Mouse (Mus musculus) hindbrain, embryonic 11.5 days (tissue): ENCODE results near the gene Rhobtb3. TPM values are rescaled to one million over a fixed set of nuclear protein-coding genes. Genes with fewer than 3 reads are reported as not detected.
"Not testable (repeated sequence)": the region's sequence is repeated elsewhere in the genome, so short reads cannot be mapped to it uniquely, and the experiment has no call there.

Experiments used
- ATAC-seq: fragments of 200-750 bp; cut with Nextera tagmentation; 2 replicates; pipeline ENCODE4 v1.8.0; 2017; ENCODE audit warnings: mild to moderate bottlenecking, moderate TSS enrichment, moderate library complexity; ENCODE audit not compliant: low FRiP score
- DNase-seq: peaks from one replicate; pipeline ENCODE4 v3.0.0-alpha.2; 2015; ENCODE audit warnings: low spot score
- H3K27ac ChIP-seq: fragments of 300-500 bp; sonication (generic); 2 replicates; pipeline ENCODE4 v1.5.1; 2014; ENCODE audit warnings: mild to moderate bottlenecking, low read depth, low read length
- H3K27me3 ChIP-seq: fragments of 300-500 bp; sonication (generic); 2 replicates; pipeline ENCODE4 v1.6.1; 2014; ENCODE audit warnings: mild to moderate bottlenecking, low read length, moderate library complexity, mixed read lengths; ENCODE audit not compliant: control insufficient read depth, insufficient read depth
- H3K36me3 ChIP-seq: fragments of 300-500 bp; sonication (generic); 2 replicates; pipeline ENCODE4 v1.6.1; 2014; ENCODE audit warnings: mild to moderate bottlenecking, low read length, moderate library complexity, mixed read lengths; ENCODE audit not compliant: control insufficient read depth, insufficient read depth
- H3K4me1 ChIP-seq: fragments of 300-500 bp; sonication (generic); replicated peaks from 2 replicates; pipeline ENCODE4 v1.6.1; 2014; ENCODE audit warnings: low read length, mixed read lengths; ENCODE audit not compliant: control insufficient read depth, insufficient read depth
- H3K4me2 ChIP-seq: fragments of 300-500 bp; sonication (generic); replicated peaks from 2 replicates; pipeline ENCODE4 v1.6.1; 2014; ENCODE audit warnings: mild to moderate bottlenecking, low read depth, low read length
- H3K4me3 ChIP-seq: fragments of 300-500 bp; sonication (generic); 2 replicates; pipeline ENCODE4 v1.5.1; 2014; ENCODE audit warnings: low read depth, low read length
- H3K9ac ChIP-seq: fragments of 300-500 bp; sonication (generic); 2 replicates; pipeline ENCODE4 v1.6.1; 2014; ENCODE audit warnings: low read depth, low read length
- H3K9me3 ChIP-seq: fragments of 300-500 bp; sonication (generic); 2 replicates; pipeline ENCODE4 v1.6.1; 2016; ENCODE audit warnings: low read length; ENCODE audit not compliant: control insufficient read depth
- WGBS: fragments of 180-500 bp; shearing (Covaris S2); extraction: QIAGEN DNeasy Blood & Tissue Kit; methylation state at CpG from one replicate; pipeline ENCODE4 v1.1.7; 2014; 5-methylcytosine and 5-hydroxymethylcytosine counted together
- polyA plus RNA-seq: library from polyadenylated mRNA; unstranded; fragments of >200 nt; fragmentation: Nextera tagmentation; extraction: Ambion mirVana; gene quantifications from 2 replicates; pipeline ENCODE4 v1.2.1, GENCODE M21; 2014

The Rhobtb3 gene
- polyA plus RNA-seq, 1 experiment from 2014 or later, result 55.2 TPM

DNA sequence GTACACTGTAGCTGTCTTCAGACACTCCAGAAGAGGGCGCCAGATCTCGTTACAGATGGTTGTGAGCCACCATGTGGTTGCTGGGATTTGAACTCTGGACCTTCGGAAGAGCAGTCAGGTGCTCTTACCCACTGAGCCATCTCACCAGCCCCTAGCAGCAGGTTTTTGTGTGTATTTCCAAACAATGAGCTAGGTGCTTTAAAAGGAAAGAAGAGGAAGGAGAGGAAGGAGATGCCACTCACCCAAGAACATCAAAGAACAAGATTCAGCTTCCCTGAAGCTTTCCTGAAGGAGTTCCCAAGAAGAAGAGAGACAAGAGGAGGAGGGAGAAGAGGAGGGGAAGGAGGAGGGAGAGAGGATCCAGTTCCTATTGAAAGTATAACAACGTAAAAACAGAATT, 121.4 kb downstream of the Rhobtb3 start:
- H3K9me3 ChIP-seq, H3K27me3 ChIP-seq, H3K36me3 ChIP-seq, H3K4me3 ChIP-seq, ATAC-seq, DNase-seq, H3K4me2 ChIP-seq, H3K27ac ChIP-seq, H3K4me1 ChIP-seq, H3K9ac ChIP-seq: not testable (repeated sequence)
- 89% methylated on average over 4 of the region's 4 CpGs for WGBS

DNA sequence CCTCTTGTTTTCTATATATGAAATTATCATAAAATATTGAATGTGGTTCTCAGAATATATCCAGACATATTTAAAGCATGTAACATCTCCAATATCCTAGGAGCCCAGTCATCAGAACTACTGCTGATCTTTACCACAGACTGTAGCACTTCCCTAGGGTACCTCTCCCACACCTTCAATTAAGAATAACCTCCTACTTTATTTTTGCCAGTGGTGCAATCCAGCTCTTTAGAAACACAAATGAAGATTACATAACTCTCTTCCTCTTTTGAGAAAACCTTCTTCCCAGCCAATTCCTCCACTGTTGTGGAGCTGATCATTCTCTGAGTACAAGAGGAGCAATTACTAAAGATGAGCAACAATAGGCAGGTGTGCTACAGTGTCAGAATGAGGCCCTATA, 123.8 kb downstream of the Rhobtb3 start:
- no peak for ATAC-seq
- Histone ChIP-seq H3K36me3 (no peaks in the 10 kb centered on the region), H3K4me1 (no peaks in the 10 kb centered on the region), H3K4me3 (no peak overlapping the region), H3K27ac (no peak overlapping the region), H3K27me3 (no peaks in the 10 kb centered on the region), H3K9me3 (no peaks in the 10 kb centered on the region), H3K4me2 (no peak overlapping the region), H3K9ac (no peak overlapping the region)
- no peak for DNase-seq

Other genes with a start within 250 kb of the Rhobtb3 start
- gene Ell2, start 237.2 kb downstream of the Rhobtb3 start, polyA plus RNA-seq, result 3.8 and 4.7 TPM in 2 replicates
- gene Glrx, start 104.1 kb downstream of the Rhobtb3 start, polyA plus RNA-seq, result 36.5 and 42.2 TPM in 2 replicates
- gene Spata9, start 23.2 kb upstream of the Rhobtb3 start, polyA plus RNA-seq, result 0.97 and 1.0 TPM in 2 replicates
- 18.0 and 19.4 TPM in 2 replicates for gene Rfesd, start 74.8 kb upstream of the Rhobtb3 start, polyA plus RNA-seq
- 0.37 and 0.39 TPM in 2 replicates for gene Gpr150, start 113.1 kb upstream of the Rhobtb3 start, polyA plus RNA-seq
- gene Arsk, start 154.7 kb upstream of the Rhobtb3 start, polyA plus RNA-seq, result 5.0 and 5.5 TPM in 2 replicates
- gene Ttc37, start 154.8 kb upstream of the Rhobtb3 start, polyA plus RNA-seq, result 17.4 and 20.1 TPM in 2 replicates